Mouse (Mus musculus) thymus, postnatal 36 days (tissue): ENCODE measurements around the gene Ush1g.

Experiments used
- DNase-seq, 2 experiments: peaks; one replicate each; pipeline ENCODE4 v3.0.0; 2022; ENCODE audit warnings: mixed read lengths in 2 of 2

Gene Ush1g

DNA sequence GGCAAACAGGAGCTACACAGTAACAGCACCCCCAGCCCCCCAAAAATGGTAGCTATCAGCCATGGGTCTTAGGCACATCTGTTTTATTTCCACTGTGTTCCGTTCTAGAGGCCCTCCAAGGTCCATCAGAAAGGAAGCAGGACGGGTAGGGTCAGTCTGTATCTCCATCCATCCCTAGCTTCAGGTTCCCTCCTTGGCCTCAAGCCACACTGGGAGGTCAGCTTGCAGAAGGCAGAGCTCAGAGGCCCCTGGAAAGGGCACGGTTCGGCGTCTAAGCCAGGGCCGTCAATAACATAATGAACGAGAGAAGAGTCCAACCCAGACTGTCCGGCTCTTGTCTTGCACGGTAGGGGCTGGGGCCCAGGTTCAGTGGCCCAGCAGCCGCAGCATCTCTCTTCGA lies 53.9 kb downstream of the Ush1g start:
- no peak for DNase-seq

DNA sequence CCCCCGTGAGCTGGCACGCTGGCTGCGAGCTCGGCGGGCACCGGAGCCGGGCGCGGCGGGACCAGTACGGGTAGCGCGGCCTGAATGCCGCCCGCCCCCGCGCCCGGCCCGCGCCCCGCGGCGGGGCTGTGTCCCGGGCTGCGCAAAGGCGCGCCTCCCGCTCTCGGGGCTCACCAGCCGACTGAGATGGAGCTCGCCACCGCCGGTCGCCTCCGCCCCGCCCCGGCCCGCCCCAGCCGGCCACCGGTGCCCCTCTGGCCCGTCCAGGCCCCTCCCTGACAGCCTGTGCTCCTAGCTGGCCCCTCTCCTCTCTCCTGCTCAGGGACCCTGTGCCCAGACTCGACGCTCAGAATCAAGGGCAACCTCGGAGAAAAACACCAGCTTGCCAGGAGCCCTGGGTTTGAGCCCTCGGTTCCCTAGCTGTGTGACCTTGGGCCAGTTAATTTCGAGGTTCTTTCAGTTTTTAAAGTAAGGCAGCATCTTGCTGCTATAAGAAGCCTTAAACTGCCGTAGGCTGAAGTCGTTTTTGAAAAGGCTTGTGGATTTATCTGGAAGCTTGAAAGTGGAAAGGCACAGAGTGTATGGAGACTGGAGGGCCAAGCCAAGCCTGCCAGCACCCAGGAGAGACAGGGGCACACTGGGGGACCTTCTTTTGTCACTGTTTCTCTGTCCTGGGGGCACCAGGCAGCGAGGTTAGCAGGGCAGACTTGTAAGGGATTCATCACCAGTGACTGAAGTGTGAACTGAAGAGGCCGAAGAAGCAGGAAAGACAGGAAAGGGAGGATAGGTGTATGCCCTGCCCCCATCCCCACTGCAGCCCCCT lies 54.6 kb downstream of the Ush1g start, which contains the start of gene Grin2c:
Grin2c (minus strand) TSS at position 183 of the 823 bp plus-strand sequence.
- DNase-seq = no peak

DNA sequence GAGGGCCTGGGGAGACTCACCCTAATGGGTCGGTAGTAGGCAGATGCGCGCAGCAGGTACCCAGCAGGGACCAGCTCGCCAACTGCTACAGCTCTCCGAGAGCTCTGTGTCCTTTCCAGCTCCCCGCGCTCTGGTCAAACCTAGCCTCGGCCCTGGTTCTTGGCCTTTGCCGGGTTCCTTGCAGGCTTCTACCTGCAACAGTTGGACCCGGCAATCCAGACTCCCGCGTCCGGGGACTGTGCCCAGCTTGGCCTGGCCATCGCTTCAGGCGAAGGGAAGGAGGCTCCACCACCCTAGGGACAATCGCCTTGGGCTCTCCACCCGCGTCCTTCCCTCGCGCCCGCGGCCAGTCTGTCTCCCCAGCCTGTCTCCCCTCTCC lies 55.5 kb downstream of the Ush1g start:
- no peak for DNase-seq

DNA sequence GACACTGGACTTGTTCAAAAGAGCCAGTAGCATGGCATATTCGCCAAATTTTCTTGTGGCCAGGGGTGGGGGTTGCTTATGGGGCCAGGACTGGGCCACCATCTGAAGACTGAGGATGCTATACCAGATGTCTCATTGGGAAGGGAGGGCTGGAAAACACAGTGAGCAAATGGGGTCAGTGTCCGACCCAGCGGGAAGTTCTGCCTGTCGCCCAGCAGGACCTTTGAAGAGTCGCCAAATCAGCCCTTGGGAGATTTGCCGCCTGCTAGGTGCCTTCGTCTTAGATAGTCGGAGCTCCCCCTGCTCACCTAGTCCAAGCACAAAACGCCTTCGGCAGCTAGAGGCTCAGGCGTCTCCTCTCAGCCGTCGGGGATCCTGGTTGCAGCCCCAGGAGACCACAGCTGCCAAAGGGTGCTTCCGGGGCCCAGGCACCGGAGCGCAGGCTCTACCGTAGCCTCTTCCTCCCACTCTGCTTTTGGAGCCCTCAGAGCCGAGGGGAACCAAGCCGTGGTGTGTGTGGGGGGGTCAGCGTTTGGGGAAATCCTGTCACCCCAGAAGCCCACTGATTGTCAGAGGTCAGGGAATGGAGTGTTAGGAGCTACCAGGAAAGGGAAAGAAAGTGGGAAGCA lies 56.0 kb downstream of the Ush1g start:
- no peak for DNase-seq
